Mouse (Mus musculus) embryonic facial prominence, embryonic 15.5 days (tissue): ENCODE measurements around the gene Gm6465. TPM values are rescaled to one million over a fixed set of nuclear protein-coding genes. Genes with fewer than 3 reads are reported as not detected.
"Not testable (repeated sequence)": the region's sequence is repeated elsewhere in the genome, so short reads cannot be mapped to it uniquely, and the experiment has no call there.

ENCODE experiments used
- ATAC-seq: fragments of 200-750 bp; cut with Nextera tagmentation; 2 replicates; pipeline ENCODE4 v1.8.0; 2017; ENCODE audit warnings: low read depth, moderate TSS enrichment; ENCODE audit not compliant: insufficient number of reproducible peaks, low FRiP score, low TSS enrichment
- H3K27ac ChIP-seq: fragments of 300-500 bp; sonication (generic); replicated peaks from 2 replicates; pipeline ENCODE4 v1.5.1; 2015; ENCODE audit warnings: mild to moderate bottlenecking, inconsistent platforms
- H3K27me3 ChIP-seq: fragments of 300-500 bp; sonication (generic); 2 replicates; pipeline ENCODE4 v1.6.1; 2015; ENCODE audit warnings: inconsistent platforms
- H3K36me3 ChIP-seq: fragments of 300-500 bp; sonication (generic); 2 replicates; pipeline ENCODE4 v1.6.1; 2015; ENCODE audit warnings: mild to moderate bottlenecking, inconsistent platforms
- H3K4me1 ChIP-seq: fragments of 300-500 bp; sonication (generic); 2 replicates; pipeline ENCODE4 v1.6.1; 2015; ENCODE audit warnings: inconsistent platforms
- H3K4me2 ChIP-seq: fragments of 300-500 bp; sonication (generic); replicated peaks from 2 replicates; pipeline ENCODE4 v1.6.1; 2015; ENCODE audit warnings: mild to moderate bottlenecking, inconsistent platforms
- H3K4me3 ChIP-seq: fragments of 300-500 bp; sonication (generic); replicated peaks from 2 replicates; pipeline ENCODE4 v1.5.1; 2015; ENCODE audit warnings: mild to moderate bottlenecking, inconsistent platforms
- H3K9ac ChIP-seq: fragments of 300-500 bp; sonication (generic); 2 replicates; pipeline ENCODE4 v1.6.1; 2015; ENCODE audit warnings: inconsistent platforms
- H3K9me3 ChIP-seq: fragments of 300-500 bp; sonication (generic); replicated peaks from 2 replicates; pipeline ENCODE4 v1.6.1; 2016; ENCODE audit warnings: inconsistent platforms
- WGBS: fragments of 180-500 bp; shearing (Covaris S2); methylation state at CpG from one replicate; pipeline ENCODE4 v1.1.7; 2015; 5-methylcytosine and 5-hydroxymethylcytosine counted together
- polyA plus RNA-seq: library from polyadenylated mRNA; unstranded; fragments of >200 nt; fragmentation: Nextera tagmentation; extraction: Ambion mirVana; gene quantifications from 2 replicates; pipeline ENCODE4 v1.2.1, GENCODE M21; 2015

The Gm6465 gene
- not detected in 2 replicates for polyA plus RNA-seq

DNA sequence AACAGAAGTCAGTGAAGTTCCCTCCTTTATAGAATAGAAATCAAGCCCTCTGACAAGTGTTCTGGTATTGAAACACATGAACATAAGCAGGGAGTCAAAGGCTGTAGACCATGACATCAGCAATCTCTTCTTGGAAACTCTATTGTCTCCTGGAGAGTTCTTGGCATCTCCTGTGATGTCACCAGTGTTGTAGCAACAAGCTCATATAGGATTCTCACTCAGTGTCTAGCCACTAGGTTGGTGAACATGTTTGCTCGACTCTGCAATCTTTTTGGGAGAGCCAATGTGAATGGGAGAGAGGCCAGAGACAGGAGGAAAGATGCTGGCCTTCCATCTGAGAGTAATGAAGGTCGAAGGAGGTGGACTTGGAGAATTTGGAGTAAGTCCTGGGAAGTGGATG lies at the start of gene Gm6465:
Gm6465 (plus strand) TSS at position 301 of the 400 bp plus-strand sequence.
- H3K9ac ChIP-seq, ATAC-seq: not testable (repeated sequence)

DNA sequence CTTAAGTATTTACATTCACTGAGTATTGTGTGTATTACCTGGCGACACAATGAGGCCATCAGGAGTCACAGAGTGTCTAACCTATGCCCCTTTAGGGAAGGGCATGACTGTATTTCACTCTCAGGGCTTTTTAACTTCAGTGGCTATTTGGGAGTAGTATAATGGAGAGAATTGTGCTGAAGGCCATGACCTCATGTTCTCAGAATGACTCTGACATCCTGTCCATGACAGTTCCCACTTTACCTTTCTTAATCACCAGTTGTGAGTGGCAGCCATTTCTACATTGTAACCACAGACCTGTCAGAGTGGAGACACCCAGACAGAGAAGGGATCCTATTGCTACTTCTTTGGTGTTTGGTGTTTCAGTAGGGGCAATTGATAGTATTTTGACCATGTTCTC lies 485 bp downstream of the Gm6465 start:
- H3K27ac ChIP-seq, H3K4me3 ChIP-seq, ATAC-seq, H3K36me3 ChIP-seq, H3K9ac ChIP-seq, H3K9me3 ChIP-seq, H3K27me3 ChIP-seq, H3K4me1 ChIP-seq, H3K4me2 ChIP-seq: not testable (repeated sequence)
- WGBS: 70% methylated on average over 1 of the region's 1 CpGs

More for the DNA sequence above, at the start of gene Gm6465:
- not testable (repeated sequence) for H3K4me2 ChIP-seq, H3K4me3 ChIP-seq, H3K9me3 ChIP-seq, H3K4me1 ChIP-seq, H3K36me3 ChIP-seq, H3K27me3 ChIP-seq, H3K27ac ChIP-seq
- 56% methylated on average over 2 of the region's 2 CpGs for WGBS

DNA sequence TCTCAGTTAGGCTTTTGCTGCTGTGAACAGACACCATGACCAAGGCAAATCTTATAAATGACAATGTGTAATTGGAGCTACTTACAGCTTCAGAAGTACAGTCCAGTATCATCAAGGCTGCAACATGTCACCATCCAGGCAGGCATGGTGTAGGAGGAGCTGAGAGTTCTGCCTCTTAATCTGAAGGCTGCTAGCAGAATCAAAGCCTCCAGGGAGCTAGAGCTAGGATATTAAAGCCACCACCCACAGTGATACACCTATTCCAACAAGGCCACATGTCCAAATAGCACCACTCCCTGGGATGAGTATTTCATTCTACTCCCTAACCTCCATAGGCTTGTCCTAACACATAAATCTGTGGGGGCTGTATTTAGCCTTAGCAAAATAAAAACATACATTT lies 12.6 kb downstream of the Gm6465 start:
- ATAC-seq, H3K9me3 ChIP-seq, H3K27ac ChIP-seq, H3K27me3 ChIP-seq, H3K4me2 ChIP-seq, H3K4me1 ChIP-seq, H3K36me3 ChIP-seq, H3K9ac ChIP-seq, H3K4me3 ChIP-seq: not testable (repeated sequence)

Other genes starting within 250 kb of the Gm6465 start
- gene Gm8922, start 163.6 kb upstream of the Gm6465 start, polyA plus RNA-seq: not detected in 2 replicates
- gene Gm8926, start 75.0 kb upstream of the Gm6465 start, polyA plus RNA-seq: not detected in 2 replicates
- not detected in 2 replicates for gene 4933402N22Rik, start 72.5 kb downstream of the Gm6465 start, polyA plus RNA-seq